Mouse (Mus musculus) G1E (cell line): ENCODE data around the gene Cnot10.

ENCODE experiments used
- CTCF ChIP-seq: IDR thresholded peaks from 2 replicates; pipeline ENCODE4 v1.5.1; 2012; ENCODE audit warnings: low read depth, low read length, inconsistent platforms, mixed read lengths
- GATA1 ChIP-seq: IDR thresholded peaks from 2 replicates; pipeline ENCODE4 v1.6.1; 2012; ENCODE audit warnings: borderline replicate concordance, low read length, inconsistent platforms, mixed read lengths

DNA sequence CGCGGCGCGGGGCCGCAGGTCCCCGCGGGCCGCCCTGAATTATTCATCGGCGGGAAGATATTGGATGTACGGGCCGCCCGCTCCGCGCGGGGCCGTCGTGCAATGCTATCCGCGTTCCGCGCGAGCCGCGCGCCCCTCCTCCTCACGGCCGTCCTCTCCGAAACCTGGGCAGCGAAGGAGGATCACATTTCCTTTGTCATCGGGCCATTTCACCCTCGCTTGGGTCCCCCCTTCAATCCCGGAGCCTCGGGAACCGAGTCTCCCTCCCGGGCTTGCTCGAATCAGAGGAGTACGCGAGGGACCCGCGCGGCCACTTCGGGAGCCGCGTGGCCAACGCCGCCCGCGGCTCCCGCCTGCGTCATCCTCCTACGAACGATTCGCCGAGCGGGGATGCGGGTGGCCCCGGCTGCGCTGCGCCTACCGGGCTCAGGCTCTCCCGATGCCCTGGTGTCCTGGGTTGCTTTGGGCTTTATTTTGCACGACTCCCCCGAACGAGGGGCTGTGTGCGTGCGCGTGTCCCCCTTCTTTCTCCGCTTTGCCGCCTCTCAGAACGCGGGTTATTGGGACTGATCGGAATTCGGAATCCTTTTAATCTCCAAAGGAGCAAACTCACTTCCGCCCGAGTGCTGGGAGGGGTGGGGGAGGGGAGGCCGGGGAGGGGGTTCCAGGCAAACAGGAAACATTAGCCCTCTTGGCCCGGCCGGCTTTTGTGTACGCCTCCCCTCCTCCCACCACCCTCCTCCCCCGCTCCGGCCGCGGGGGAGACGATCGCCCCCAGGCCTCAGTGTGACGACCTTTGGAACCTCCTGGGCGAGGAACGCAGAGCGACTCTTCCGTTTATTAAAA lies 76.0 kb downstream of the Cnot10 start, which contains the start of gene Trim71:
- no peak for TF ChIP-seq CTCF
- no peak for TF ChIP-seq GATA1
